Mouse (Mus musculus): ENCODE measurements around the gene Cd7. TPM values are rescaled to one million over a fixed set of nuclear protein-coding genes. Genes with fewer than 3 reads are reported as not detected.

The Cd7 gene
- total and polyA plus RNA-seq, 3 experiments = 0.33 to 0.58 TPM; not detected in 1

DNA sequence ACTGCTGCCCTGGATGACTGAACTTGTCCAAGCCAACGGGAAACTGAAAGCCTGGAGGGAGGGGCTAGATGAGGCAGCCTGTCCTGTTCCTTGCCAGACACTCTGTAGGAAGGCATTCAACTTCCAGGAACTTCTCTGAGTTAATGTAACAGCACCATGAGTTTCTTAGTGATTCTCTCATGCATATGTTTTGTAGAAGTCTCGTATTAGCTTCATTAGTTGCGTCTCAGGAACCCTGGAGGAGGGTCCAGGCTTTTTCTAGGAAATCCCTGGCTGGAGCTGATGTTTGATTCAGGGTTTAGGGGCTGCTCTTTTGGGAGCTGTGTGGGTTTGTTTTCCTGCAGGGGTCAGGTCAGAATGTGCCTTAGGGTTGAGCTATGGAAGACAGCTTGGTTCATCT is 41.9 kb upstream of the Cd7 start, which contains the start of gene Sectm1a:
Gene Sectm1a, minus strand, starts transcription at position 101 of the 400 bp plus-strand sequence.
- Histone ChIP-seq H3K9me3 (replicated peaks; ENCODE audit: insufficient read depth, low read length) (no peaks in the 10 kb centered on the region), H3K36me3 (ENCODE audit: control insufficient read depth in 1 of 2, insufficient read depth in 2 of 2, low read length in 2 of 2) (peaks cover 0 to 2% of the 10 kb centered on the region in 2 experiments; a peak in 1 of 4 replicates), H3K79me2 (ENCODE audit: control insufficient read depth, insufficient read depth, low read length, poor library complexity) (no peaks in the 10 kb centered on the region), H3K9ac (ENCODE audit: control insufficient read depth, low read depth, low read length, poor library complexity, severe bottlenecking) (no peak within 1 kb of the TSS), H3K27me3 (ENCODE audit: control insufficient read depth in 1 of 2, insufficient read depth in 2 of 2, low read length in 2 of 2) (no peaks in the 10 kb centered on the region), H3K4me3 (ENCODE audit: control insufficient read depth in 1 of 2, insufficient read depth in 1 of 2, low read depth in 2 of 2, low read length in 2 of 2) (no peak within 1 kb of the TSS), H3K4me1 (ENCODE audit: control insufficient read depth in 1 of 2, insufficient read depth in 2 of 2, low read length in 2 of 2) (peaks cover 3 to 9% of the 10 kb centered on the region in 2 experiments; a peak in 3 of 4 replicates), H3K27ac (ENCODE audit: control insufficient read depth, low read depth, low read length) (no peak within 1 kb of the TSS)
- TF ChIP-seq TCF12 (IDR thresholded peaks at IDR 0.05; ENCODE audit: low read depth, low read length) = no peak
- TF ChIP-seq ETS1 (IDR thresholded peaks at IDR 0.05; ENCODE audit: low read depth, low read length) = no peak
- no peak for TF ChIP-seq POLR2AphosphoS5 (IDR thresholded peaks at IDR 0.05; ENCODE audit: borderline replicate concordance, low read depth, low read length)
- TF ChIP-seq SIN3A (IDR thresholded peaks at IDR 0.05; ENCODE audit: low read length) = no peak
- no peak for TF ChIP-seq EP300 (IDR thresholded peaks at IDR 0.05; ENCODE audit: low read depth in 1 of 2, low read length in 2 of 2)
- TF ChIP-seq ZNF384 (IDR thresholded peaks at IDR 0.05; ENCODE audit: low read depth, low read length) = no peak
- no peak for TF ChIP-seq KAT2A (conservative IDR thresholded peaks at IDR 0.05; ENCODE audit: low read depth, low read length)
- TF ChIP-seq POLR2A (IDR thresholded peaks at IDR 0.05; ENCODE audit: control insufficient read depth in 1 of 2, insufficient read depth in 1 of 2, low read depth in 1 of 2, low read length in 2 of 2, poor library complexity in 1 of 2) = no peak
- no peak for TF ChIP-seq MYB (IDR thresholded peaks at IDR 0.05; ENCODE audit: low read depth, low read length)
- no peak for TF ChIP-seq USF1 (IDR thresholded peaks at IDR 0.05; ENCODE audit: low read depth, low read length)
- DNase-seq (ENCODE audit: low read depth, low spot score) = no peak

DNA sequence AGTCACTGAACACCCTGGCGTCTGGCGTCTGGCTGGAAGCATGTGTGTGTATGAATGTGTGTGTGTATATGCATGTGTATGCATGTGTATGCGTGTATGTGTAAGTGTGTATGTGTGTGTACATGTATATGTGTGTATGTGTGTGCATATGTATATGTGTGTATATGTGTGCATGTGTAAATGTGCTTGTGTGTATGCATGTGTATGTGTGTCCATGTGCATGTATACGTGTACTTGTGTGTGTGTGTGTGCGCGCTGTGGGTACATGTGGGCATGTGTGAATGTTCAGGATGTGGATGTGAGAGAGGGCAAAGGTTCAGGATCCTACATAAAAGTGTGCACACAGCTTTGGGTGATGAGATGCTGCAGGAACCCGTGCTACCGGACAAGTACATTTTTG is 41.1 kb upstream of the Cd7 start:
- H3K27me3 ChIP-seq (ENCODE audit: control insufficient read depth in 1 of 2, insufficient read depth in 2 of 2, low read length in 2 of 2) = no peaks in the 10 kb centered on the region
- no peak overlapping the region for H3K4me3 ChIP-seq (ENCODE audit: control insufficient read depth in 1 of 2, insufficient read depth in 1 of 2, low read depth in 2 of 2, low read length in 2 of 2)
- no peaks in the 10 kb centered on the region for H3K9me3 ChIP-seq (replicated peaks; ENCODE audit: insufficient read depth, low read length)
- DNase-seq (ENCODE audit: low read depth, low spot score) = no peak
- H3K9ac ChIP-seq (ENCODE audit: control insufficient read depth, low read depth, low read length, poor library complexity, severe bottlenecking) = no peak overlapping the region
- peaks cover 0 to 2% of the 10 kb centered on the region in 2 experiments; a peak in 1 of 4 replicates for H3K36me3 ChIP-seq (ENCODE audit: control insufficient read depth in 1 of 2, insufficient read depth in 2 of 2, low read length in 2 of 2)
- TF ChIP-seq USF2 (IDR thresholded peaks at IDR 0.05; ENCODE audit: borderline replicate concordance in 1 of 2, insufficient read depth in 1 of 2, low read depth in 1 of 2, low read length in 2 of 2) (no peak), ZC3H11A (IDR thresholded peaks at IDR 0.05; ENCODE audit: low read depth, low read length) (no peak), ZMIZ1 (IDR thresholded peaks at IDR 0.05; ENCODE audit: low read depth, low read length) (no peak), POLR2AphosphoS2 (IDR thresholded peaks at IDR 0.05; ENCODE audit: low read length) (peak; percentile 60), POLR2AphosphoS5 (IDR thresholded peaks at IDR 0.05; ENCODE audit: borderline replicate concordance, low read depth, low read length) (peak; percentile 96; the same call in 1 of the 2 replicates)
- peaks cover 3 to 9% of the 10 kb centered on the region in 2 experiments; a peak in 3 of 4 replicates for H3K4me1 ChIP-seq (ENCODE audit: control insufficient read depth in 1 of 2, insufficient read depth in 2 of 2, low read length in 2 of 2)
- no peaks in the 10 kb centered on the region for H3K79me2 ChIP-seq (ENCODE audit: control insufficient read depth, insufficient read depth, low read length, poor library complexity)
- no peak overlapping the region for H3K27ac ChIP-seq (ENCODE audit: control insufficient read depth, low read depth, low read length)

DNA sequence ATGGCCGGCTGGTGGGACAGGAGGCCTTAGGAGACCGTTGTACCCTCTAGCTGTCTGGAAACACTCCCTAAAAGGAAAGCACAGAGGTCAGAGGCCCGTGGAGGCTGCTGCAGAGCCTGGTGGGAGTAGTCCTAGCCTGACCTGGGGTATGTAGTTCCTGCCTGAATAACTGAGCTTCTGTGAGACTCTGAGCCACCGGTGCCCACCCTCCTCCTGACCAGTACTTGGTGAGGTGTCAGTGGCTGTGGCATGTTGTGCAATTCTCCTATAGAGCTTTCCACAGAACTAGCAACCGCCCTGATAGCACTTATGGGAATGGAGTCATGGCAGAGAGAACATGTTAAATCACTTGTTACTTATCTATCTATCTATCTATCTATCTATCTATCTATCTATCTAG is 36.4 kb upstream of the Cd7 start:
- no peak for DNase-seq (ENCODE audit: low read depth, low spot score)
- Histone ChIP-seq H3K4me1 (ENCODE audit: control insufficient read depth in 1 of 2, insufficient read depth in 2 of 2, low read length in 2 of 2) (no peaks in the 10 kb centered on the region), H3K4me3 (ENCODE audit: control insufficient read depth in 1 of 2, insufficient read depth in 1 of 2, low read depth in 2 of 2, low read length in 2 of 2) (no peak overlapping the region), H3K27me3 (ENCODE audit: control insufficient read depth in 1 of 2, insufficient read depth in 2 of 2, low read length in 2 of 2) (no peaks in the 10 kb centered on the region), H3K9ac (ENCODE audit: control insufficient read depth, low read depth, low read length, poor library complexity, severe bottlenecking) (no peak overlapping the region), H3K36me3 (ENCODE audit: control insufficient read depth in 1 of 2, insufficient read depth in 2 of 2, low read length in 2 of 2) (peaks cover 0 to 2% of the 10 kb centered on the region in 2 experiments; a peak in 1 of 4 replicates), H3K27ac (ENCODE audit: control insufficient read depth, low read depth, low read length) (no peak overlapping the region), H3K9me3 (replicated peaks; ENCODE audit: insufficient read depth, low read length) (no peaks in the 10 kb centered on the region), H3K79me2 (ENCODE audit: control insufficient read depth, insufficient read depth, low read length, poor library complexity) (no peaks in the 10 kb centered on the region)
- TF ChIP-seq E2F4 (IDR thresholded peaks at IDR 0.05; ENCODE audit: borderline replicate concordance, low read depth, low read length) (no peak), POLR2AphosphoS2 (IDR thresholded peaks at IDR 0.05; ENCODE audit: low read length) (peak; percentile 78), MYB (IDR thresholded peaks at IDR 0.05; ENCODE audit: low read depth, low read length) (0 out of 2 replicates have a peak, but pooled peaks have one; percentile 25), POLR2A (IDR thresholded peaks at IDR 0.05; ENCODE audit: control insufficient read depth in 1 of 2, insufficient read depth in 1 of 2, low read depth in 1 of 2, low read length in 2 of 2, poor library complexity in 1 of 2) (peak in 1 of 2 experiments; percentile 24; a peak in 1 of 4 replicates)

All from MEL (cell line).